Mouse (Mus musculus) liver, embryonic 14.5 days (tissue): ENCODE data around the gene Cdh18.

Experiments
- CTCF ChIP-seq: IDR thresholded peaks from 2 replicates; pipeline ENCODE4 v1.5.1; 2016; ENCODE audit warnings: antibody characterized with exemption, low read depth, control low read depth
- EP300 ChIP-seq: IDR thresholded peaks from 2 replicates; pipeline ENCODE4 v1.6.1; 2016; ENCODE audit warnings: antibody characterized with exemption, low read depth

- TF ChIP-seq EP300 (no peak), CTCF (no peak)
Measured at GRCm38 (mm10) chr15:23430021-23430420, 881.2 kb downstream of the Cdh18 start.
